Mouse (Mus musculus) small intestine, adult 2 months (tissue): Measurements from ENCODE around the gene Tmem18. TPM values are rescaled to one million over a fixed set of nuclear protein-coding genes. Genes with fewer than 3 reads are reported as not detected.

Experiments used
- H3K27ac ChIP-seq: fragments of 200-500 bp; 2 replicates; pipeline ENCODE4 v1.5.1; 2012; ENCODE audit warnings: low read depth, low read length, control low read depth, inconsistent platforms; ENCODE audit not compliant: insufficient read depth
- H3K27me3 ChIP-seq: fragments of 200-500 bp; 2 replicates; pipeline ENCODE4 v1.6.1; 2012; ENCODE audit warnings: mild to moderate bottlenecking, moderate library complexity, low read length, inconsistent platforms; ENCODE audit not compliant: control insufficient read depth, insufficient read depth
- H3K36me3 ChIP-seq: fragments of 200-500 bp; 2 replicates; pipeline ENCODE4 v1.6.1; 2012; ENCODE audit warnings: mild to moderate bottlenecking, low read length, control low read depth, inconsistent platforms; ENCODE audit not compliant: control insufficient read depth, insufficient read depth
- H3K4me1 ChIP-seq: fragments of 200-500 bp; 2 replicates; pipeline ENCODE4 v1.6.1; 2012; ENCODE audit warnings: low read length, inconsistent platforms, mixed read lengths; ENCODE audit not compliant: control insufficient read depth, insufficient read depth, insufficient read length
- H3K4me3 ChIP-seq: fragments of 200-500 bp; 2 replicates; pipeline ENCODE4 v1.5.1; 2012; ENCODE audit warnings: low read depth, mild to moderate bottlenecking, control low read depth, inconsistent platforms, low read length, moderate library complexity
- CTCF ChIP-seq: fragments of 200-500 bp; IDR thresholded peaks from 2 replicates; pipeline ENCODE4 v1.5.1; 2012; ENCODE audit warnings: low read depth, mild to moderate bottlenecking, control low read depth, inconsistent platforms, low read length, moderate library complexity, mixed read lengths; ENCODE audit not compliant: insufficient replicate concordance, insufficient read length; ENCODE audit errors: extremely low read depth
- POLR2A ChIP-seq: fragments of 200-500 bp; IDR thresholded peaks from 2 replicates; pipeline ENCODE4 v1.6.1; 2012; ENCODE audit warnings: low read depth, mild to moderate bottlenecking, control low read depth, inconsistent platforms, low read length, moderate library complexity
- WGBS: fragments of 180-500 bp; shearing (Covaris S2); methylation state at CpG from one replicate; pipeline ENCODE4 v1.1.7; 2018; 5-methylcytosine and 5-hydroxymethylcytosine counted together
- polyA plus RNA-seq: library from polyadenylated mRNA; depleted of rRNA; stranded (reverse); fragments of >200 nt; gene quantifications from 2 replicates; pipeline ENCODE4 v1.2.3, GENCODE M21; 2012; rRNA removed

The Tmem18 gene
- polyA plus RNA-seq: 4.1 and 5.1 TPM in 2 replicates

GRCm38 (mm10) chr12:30584356-30584740, at the start of gene Tmem18:
Gene Tmem18 (plus strand): TSS chr12:30584426.
- Histone ChIP-seq H3K27me3 (no peaks in the 10 kb centered on the region), H3K4me3 (peak within 1 kb of the TSS; percentile 91), H3K4me1 (peaks cover 3% of the 10 kb centered on the region; the same call in 1 of the 2 replicates), H3K27ac (peak within 1 kb of the TSS; percentile 57), H3K36me3 (peaks cover 20% of the 10 kb centered on the region)
- under 1% methylated on average over 35 of the region's 35 CpGs for WGBS
- peak; percentile 65; the same call in 1 of the 2 replicates for TF ChIP-seq POLR2A
- no peak for TF ChIP-seq CTCF

DNA sequence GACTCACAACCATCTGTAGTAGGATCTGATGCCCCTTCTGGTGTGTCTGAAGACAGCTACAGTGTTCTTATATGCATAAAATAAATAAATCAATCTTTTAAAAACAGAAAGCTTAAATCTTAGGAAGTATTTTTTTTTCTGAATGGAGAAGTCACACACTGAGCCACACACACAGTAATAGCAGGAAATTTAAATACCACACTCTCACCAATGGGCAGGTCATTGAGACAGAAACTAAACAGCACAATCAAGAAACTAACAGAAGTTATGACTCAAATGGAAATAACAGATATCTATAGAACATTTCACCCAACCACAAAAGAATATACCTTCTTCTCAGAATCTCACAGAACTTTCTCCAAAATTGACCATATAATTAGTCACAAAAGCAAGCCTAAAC, 26.9 kb upstream of the Tmem18 start:
- no peaks in the 10 kb centered on the region for H3K27me3 ChIP-seq
- H3K27ac ChIP-seq: no peak overlapping the region
- TF ChIP-seq POLR2A (no peak), CTCF (no peak)
- H3K4me1 ChIP-seq: no peaks in the 10 kb centered on the region
- H3K4me3 ChIP-seq: no peak overlapping the region
- no peaks in the 10 kb centered on the region for H3K36me3 ChIP-seq

DNA sequence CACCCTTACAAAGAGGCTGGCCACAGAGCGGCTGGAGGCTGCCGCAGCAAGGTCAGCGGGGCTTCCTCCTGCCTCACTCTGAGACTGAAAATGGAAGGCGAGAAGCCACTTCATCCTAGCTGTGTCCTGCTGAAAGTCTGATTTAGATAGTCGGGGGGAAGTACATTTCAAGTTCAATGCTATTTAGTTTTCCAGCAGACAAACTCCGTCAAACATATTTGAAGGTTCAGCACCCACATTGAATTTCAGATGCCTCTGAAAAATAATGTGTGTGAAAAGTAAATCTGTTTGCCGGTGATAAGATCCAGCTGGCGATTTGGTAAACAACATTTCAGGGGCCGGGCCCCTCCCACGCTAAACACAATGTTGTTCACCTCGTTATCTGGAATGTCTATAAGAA, 22.8 kb upstream of the Tmem18 start:
- Histone ChIP-seq H3K27me3 (no peaks in the 10 kb centered on the region), H3K4me3 (no peak overlapping the region), H3K4me1 (no peaks in the 10 kb centered on the region), H3K36me3 (no peaks in the 10 kb centered on the region), H3K27ac (no peak overlapping the region)
- WGBS: 13% methylated on average over 11 of the region's 11 CpGs
- TF ChIP-seq POLR2A (no peak), CTCF (no peak)

DNA sequence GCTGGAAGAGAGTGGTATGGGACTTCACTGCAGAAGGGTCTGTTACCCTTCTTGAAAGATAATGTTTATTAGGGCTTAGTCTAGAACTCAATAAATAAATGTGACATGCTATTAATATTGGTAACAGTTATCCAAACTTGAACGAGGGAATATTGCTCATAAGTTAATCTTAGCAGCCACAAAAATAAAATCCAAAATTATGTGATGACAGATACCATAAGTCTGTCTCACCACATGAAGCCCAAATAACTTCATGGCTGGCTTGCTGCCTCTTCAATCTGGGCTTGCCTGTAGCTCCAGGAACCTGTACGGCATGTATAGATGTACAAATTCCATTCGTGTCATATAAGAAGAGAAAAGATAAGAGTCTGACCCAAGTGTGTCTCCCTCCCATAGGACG, 12.2 kb upstream of the Tmem18 start:
- Histone ChIP-seq H3K27me3 (no peaks in the 10 kb centered on the region; the same call in 1 of the 2 replicates), H3K4me1 (no peaks in the 10 kb centered on the region), H3K27ac (no peak overlapping the region), H3K36me3 (no peaks in the 10 kb centered on the region), H3K4me3 (no peak overlapping the region)
- TF ChIP-seq CTCF (no peak), POLR2A (no peak)
- 50% methylated on average over 4 of the region's 4 CpGs for WGBS

- no peak overlapping the region for H3K27ac ChIP-seq
- WGBS: 80% methylated on average over 3 of the region's 3 CpGs
- H3K36me3 ChIP-seq: no peaks in the 10 kb centered on the region
- TF ChIP-seq POLR2A (no peak), CTCF (no peak)
- no peaks in the 10 kb centered on the region for H3K27me3 ChIP-seq
- no peak overlapping the region for H3K4me3 ChIP-seq
- no peaks in the 10 kb centered on the region for H3K4me1 ChIP-seq
Measured at GRCm38 (mm10) chr12:30575952-30576351, 8.3 kb upstream of the Tmem18 start.

DNA sequence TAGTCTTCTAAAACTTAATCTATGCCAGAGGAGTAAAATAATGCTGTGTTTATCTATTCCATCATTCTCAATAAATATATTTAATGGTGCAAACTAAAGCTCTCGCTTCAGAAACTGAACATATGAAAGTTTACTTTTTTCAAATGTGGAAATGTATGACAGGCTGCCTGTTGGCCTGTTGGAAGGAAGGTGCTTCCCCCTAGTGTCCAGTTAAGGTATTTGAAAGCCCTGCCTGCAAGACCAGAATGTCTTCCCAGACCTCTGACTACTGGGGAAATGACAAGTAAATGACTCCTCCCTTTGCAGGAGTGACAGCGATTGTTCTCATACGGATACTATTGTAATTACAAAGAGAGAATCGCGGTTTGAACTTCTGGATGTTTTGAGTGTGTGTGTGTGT, 6.2 kb upstream of the Tmem18 start:
- H3K27ac ChIP-seq: no peak overlapping the region
- TF ChIP-seq CTCF (peak; percentile 50; the same call in 1 of the 2 replicates), POLR2A (no peak)
- 4% methylated on average over 5 of the region's 5 CpGs for WGBS
- no peaks in the 10 kb centered on the region for H3K36me3 ChIP-seq
- no peaks in the 10 kb centered on the region for H3K27me3 ChIP-seq
- H3K4me1 ChIP-seq: no peaks in the 10 kb centered on the region
- no peak overlapping the region for H3K4me3 ChIP-seq

GRCm38 (mm10) chr12:30581277-30581676, 2.9 kb upstream of the Tmem18 start:
- no peaks in the 10 kb centered on the region for H3K27me3 ChIP-seq
- no peak overlapping the region for H3K4me3 ChIP-seq
- WGBS: 86% methylated on average over 10 of the region's 10 CpGs
- no peak for TF ChIP-seq CTCF
- no peak for TF ChIP-seq POLR2A
- peaks cover 3% of the 10 kb centered on the region; the same call in 1 of the 2 replicates for H3K4me1 ChIP-seq
- H3K36me3 ChIP-seq: no peaks in the 10 kb centered on the region
- H3K27ac ChIP-seq: no peak overlapping the region

GRCm38 (mm10) chr12:30583586-30584355, 455 bp upstream of the Tmem18 start:
- Histone ChIP-seq H3K4me1 (peaks cover 3% of the 10 kb centered on the region; the same call in 1 of the 2 replicates), H3K27me3 (no peaks in the 10 kb centered on the region), H3K4me3 (peak overlapping the region; percentile 91), H3K27ac (peak overlapping the region; percentile 41), H3K36me3 (peaks cover 15% of the 10 kb centered on the region)
- WGBS: 13% methylated on average over 12 of the region's 12 CpGs
- TF ChIP-seq CTCF (no peak), POLR2A (no peak)
